Mouse (Mus musculus): ENCODE measurements around the gene Olfr368. TPM values are rescaled to one million over a fixed set of nuclear protein-coding genes. Genes with fewer than 3 reads are reported as not detected.

The Olfr368 gene
- polyA plus RNA-seq, 1 experiment, result not detected

DNA sequence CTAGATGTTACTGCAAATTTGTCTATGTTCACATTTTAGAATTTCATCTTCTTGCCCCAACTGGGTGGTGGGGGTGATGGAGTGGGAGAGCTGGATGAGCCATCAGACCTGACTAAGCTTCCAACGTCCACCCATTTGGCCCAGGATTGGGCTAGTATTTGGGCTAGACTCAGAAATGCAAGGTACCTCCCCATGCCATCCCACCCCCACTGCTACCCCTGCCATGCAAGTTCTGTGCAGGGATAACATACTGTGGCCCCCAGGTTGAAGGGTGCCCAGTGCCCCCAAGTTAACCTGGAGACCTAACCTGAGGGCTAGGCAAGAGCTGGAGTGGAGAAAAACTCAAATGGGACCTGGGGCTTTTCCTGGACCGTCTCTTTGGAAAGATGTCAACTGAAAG is 33.6 kb downstream of the Olfr368 start:
- TF ChIP-seq CTCF (IDR thresholded peaks at IDR 0.05; ENCODE audit: extremely low read depth, insufficient read depth, insufficient read length, insufficient replicate concordance) (no peak), POLR2A (IDR thresholded peaks at IDR 0.05; ENCODE audit: low read depth, low read length) (no peak)
- peaks cover 3% of the 10 kb centered on the region; the same call in 1 of the 2 replicates for H3K4me1 ChIP-seq (ENCODE audit: control insufficient read depth, insufficient read depth, insufficient read length)
- peaks cover 7% of the 10 kb centered on the region for H3K36me3 ChIP-seq (ENCODE audit: control insufficient read depth, insufficient read depth, low read length)
- no peak overlapping the region for H3K4me3 ChIP-seq (ENCODE audit: extremely low read depth, insufficient read depth, insufficient read length)
- 95% methylated on average over 2 of the region's 2 CpGs for WGBS
- no peaks in the 10 kb centered on the region for H3K27me3 ChIP-seq (ENCODE audit: control insufficient read depth, insufficient read depth, low read length)
- no peak overlapping the region for H3K27ac ChIP-seq (ENCODE audit: insufficient read depth, low read length)
- peak in 1 of 2 experiments; percentile 4 for DNase-seq (ENCODE audit: low read depth in 1 of 2, low spot score in 2 of 2)

DNA sequence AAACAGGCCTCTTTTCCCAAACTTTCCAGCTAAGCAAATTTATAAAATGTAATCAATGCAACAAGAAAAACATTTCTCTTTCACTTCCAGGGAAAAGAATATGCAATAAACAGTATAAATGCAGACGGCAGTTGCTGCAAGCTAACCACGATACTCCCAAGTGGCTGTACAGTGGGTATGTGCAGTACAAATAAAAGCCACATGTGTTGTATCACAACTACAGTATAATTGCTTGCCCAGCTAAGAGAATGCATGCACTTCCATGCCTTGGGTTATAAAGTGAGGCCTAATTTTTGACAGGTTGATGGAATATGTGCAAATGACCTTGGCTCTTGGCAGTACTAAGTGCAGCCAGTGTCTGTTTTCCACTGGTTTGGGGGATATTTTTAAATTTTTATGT is 44.3 kb downstream of the Olfr368 start:
- Histone ChIP-seq H3K36me3 (ENCODE audit: control insufficient read depth, insufficient read depth, low read length) (peaks cover 9% of the 10 kb centered on the region; the same call in 1 of the 2 replicates), H3K27me3 (ENCODE audit: control insufficient read depth, insufficient read depth, low read length) (no peaks in the 10 kb centered on the region), H3K4me3 (ENCODE audit: extremely low read depth, insufficient read depth, insufficient read length) (no peak overlapping the region), H3K27ac (ENCODE audit: insufficient read depth, low read length) (no peak overlapping the region), H3K4me1 (ENCODE audit: control insufficient read depth, insufficient read depth, insufficient read length) (no peaks in the 10 kb centered on the region)
- no peak for DNase-seq (ENCODE audit: low read depth in 1 of 2, low spot score in 2 of 2)
- TF ChIP-seq CTCF (IDR thresholded peaks at IDR 0.05; ENCODE audit: extremely low read depth, insufficient read depth, insufficient read length, insufficient replicate concordance) (no peak), POLR2A (IDR thresholded peaks at IDR 0.05; ENCODE audit: low read depth, low read length) (no peak)
- 64% methylated on average over 2 of the region's 2 CpGs for WGBS

DNA sequence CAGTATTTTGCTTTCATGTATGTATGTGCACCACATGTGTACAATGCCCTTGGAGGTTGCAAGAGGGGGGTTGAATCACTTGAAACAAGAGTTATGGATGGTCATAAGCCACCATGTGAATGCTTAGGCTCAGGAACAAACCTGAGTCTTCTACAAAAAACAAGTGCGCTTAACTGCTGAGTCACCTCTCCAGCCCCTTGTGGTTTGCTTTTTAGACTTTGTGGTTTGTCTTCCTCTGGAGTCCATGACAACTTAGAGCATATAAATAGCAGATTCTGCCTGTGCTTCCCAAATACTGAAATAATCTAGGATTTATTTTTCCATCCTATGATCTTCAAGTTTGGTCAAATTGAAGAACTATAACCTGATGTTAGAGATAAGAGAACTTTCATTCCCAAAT is 49.7 kb downstream of the Olfr368 start:
- TF ChIP-seq POLR2A (IDR thresholded peaks at IDR 0.05; ENCODE audit: low read depth, low read length), result no peak
- no peak for TF ChIP-seq CTCF (IDR thresholded peaks at IDR 0.05; ENCODE audit: extremely low read depth, insufficient read depth, insufficient read length, insufficient replicate concordance)
- Histone ChIP-seq H3K4me3 (ENCODE audit: extremely low read depth, insufficient read depth, insufficient read length) (no peak overlapping the region), H3K4me1 (ENCODE audit: control insufficient read depth, insufficient read depth, insufficient read length) (no peaks in the 10 kb centered on the region), H3K27me3 (ENCODE audit: control insufficient read depth, insufficient read depth, low read length) (no peaks in the 10 kb centered on the region), H3K27ac (ENCODE audit: insufficient read depth, low read length) (no peak overlapping the region), H3K36me3 (ENCODE audit: control insufficient read depth, insufficient read depth, low read length) (peaks cover 20% of the 10 kb centered on the region)
- 66% methylated on average over 1 of the region's 1 CpGs for WGBS
- DNase-seq (ENCODE audit: low read depth in 1 of 2, low spot score in 2 of 2), result no peak

DNA sequence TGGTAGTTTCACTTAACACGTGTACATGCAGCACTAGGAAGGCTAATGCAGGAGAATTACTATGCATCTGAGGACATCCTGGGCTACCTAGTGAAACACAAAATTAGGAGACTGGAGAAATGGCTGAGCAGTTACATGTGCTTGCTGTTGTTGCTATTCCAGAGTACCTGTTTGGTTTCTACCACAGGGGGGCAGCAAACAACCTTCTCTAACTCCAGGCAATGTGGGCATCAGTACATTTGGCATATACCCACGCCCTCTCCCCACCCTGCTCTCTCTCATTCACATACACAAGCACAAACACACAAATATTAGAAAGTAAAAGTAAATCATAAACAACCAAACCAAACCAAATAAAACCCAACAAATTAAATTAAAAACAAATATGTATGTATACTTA is 53.9 kb downstream of the Olfr368 start:
- H3K27ac ChIP-seq (ENCODE audit: insufficient read depth, low read length), result no peak overlapping the region
- 69% methylated on average over 2 of the region's 2 CpGs for WGBS
- H3K36me3 ChIP-seq (ENCODE audit: control insufficient read depth, insufficient read depth, low read length), result peaks cover 25% of the 10 kb centered on the region
- no peaks in the 10 kb centered on the region for H3K4me1 ChIP-seq (ENCODE audit: control insufficient read depth, insufficient read depth, insufficient read length)
- DNase-seq (ENCODE audit: low read depth in 1 of 2, low spot score in 2 of 2), result peak; percentile 47 to 53
- no peak for TF ChIP-seq POLR2A (IDR thresholded peaks at IDR 0.05; ENCODE audit: low read depth, low read length)
- peak; percentile 40; the same call in 1 of the 2 replicates for TF ChIP-seq CTCF (IDR thresholded peaks at IDR 0.05; ENCODE audit: extremely low read depth, insufficient read depth, insufficient read length, insufficient replicate concordance)
- H3K4me3 ChIP-seq (ENCODE audit: extremely low read depth, insufficient read depth, insufficient read length), result no peak overlapping the region
- H3K27me3 ChIP-seq (ENCODE audit: control insufficient read depth, insufficient read depth, low read length), result no peaks in the 10 kb centered on the region

Other genes starting within 250 kb of the Olfr368 start
- gene Olfr361, start 237.2 kb upstream of the Olfr368 start, polyA plus RNA-seq (2012; rRNA removed), result not detected in 2 replicates
- not detected in 2 replicates for gene Olfr362, start 208.6 kb upstream of the Olfr368 start, polyA plus RNA-seq (2012; rRNA removed)
- gene Olfr364-ps1, start 187.2 kb upstream of the Olfr368 start, polyA plus RNA-seq (2012; rRNA removed), result not detected in 2 replicates
- not detected in 2 replicates for gene Olfr365, start 138.3 kb upstream of the Olfr368 start, polyA plus RNA-seq (2012; rRNA removed)
- gene Olfr366, start 114.9 kb upstream of the Olfr368 start, polyA plus RNA-seq (2012; rRNA removed), result not detected in 2 replicates
- 4.5 and 4.6 TPM in 2 replicates for gene Pdcl, start 32.8 kb downstream of the Olfr368 start, polyA plus RNA-seq (2012; rRNA removed)
- gene Rc3h2, start 96.4 kb downstream of the Olfr368 start, polyA plus RNA-seq (2012; rRNA removed), result 4.4 and 4.7 TPM in 2 replicates
- gene Zbtb26, start 116.6 kb downstream of the Olfr368 start, polyA plus RNA-seq (2012; rRNA removed), result 1.3 and 1.9 TPM in 2 replicates
- 1.4 and 1.5 TPM in 2 replicates for gene Zbtb6, start 116.7 kb downstream of the Olfr368 start, polyA plus RNA-seq (2012; rRNA removed)
- 3.8 and 5.1 TPM in 2 replicates for gene Rabgap1, start 116.8 kb downstream of the Olfr368 start, polyA plus RNA-seq (2012; rRNA removed)
- gene Gpr21, start 189.8 kb downstream of the Olfr368 start, polyA plus RNA-seq (2012; rRNA removed), result 0.12 and 0.15 TPM in 2 replicates

Data from spleen, adult 2 months (tissue).